Mouse (Mus musculus) adrenal gland, postnatal 25 days (tissue): ENCODE measurements around the gene Ccr1. TPM values are rescaled to one million over a fixed set of nuclear protein-coding genes. Genes with fewer than 3 reads are reported as not detected.

ENCODE experiments used
- DNase-seq: peaks from one replicate; pipeline ENCODE4 v3.0.0; 2021; ENCODE audit warnings: mixed read lengths
- total RNA-seq: library from RNA; stranded (reverse); gene quantifications from 2 replicates; pipeline ENCODE4 v1.2.3, GENCODE M21; 2021

Ccr1 gene
- total RNA-seq, 1 experiment from 2014 or later, result 1.1 TPM

DNA sequence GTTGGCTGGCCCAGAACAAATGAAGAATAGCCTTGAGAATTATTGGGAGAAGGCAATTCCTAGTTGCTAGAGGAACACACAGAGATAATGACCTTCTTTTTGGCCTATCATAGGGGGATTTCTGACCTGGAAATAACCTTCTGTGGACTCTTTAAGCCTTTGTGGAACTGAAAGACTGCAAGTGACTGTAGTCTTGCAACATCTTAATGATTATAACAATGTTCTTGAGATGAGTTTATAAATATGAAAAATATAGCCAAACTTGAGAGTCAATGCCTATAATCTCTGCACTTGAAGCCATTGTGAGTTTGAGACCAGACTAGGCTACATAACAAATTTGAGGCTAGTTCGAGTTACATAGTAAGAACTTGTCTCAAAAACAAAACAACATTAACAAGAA, 11.6 kb downstream of the Ccr1 start:
- DNase-seq, result no peak

- no peak for DNase-seq
Observed at GRCm38 (mm10) chr9:123953551-123953950, 14.9 kb downstream of the Ccr1 start.

DNA sequence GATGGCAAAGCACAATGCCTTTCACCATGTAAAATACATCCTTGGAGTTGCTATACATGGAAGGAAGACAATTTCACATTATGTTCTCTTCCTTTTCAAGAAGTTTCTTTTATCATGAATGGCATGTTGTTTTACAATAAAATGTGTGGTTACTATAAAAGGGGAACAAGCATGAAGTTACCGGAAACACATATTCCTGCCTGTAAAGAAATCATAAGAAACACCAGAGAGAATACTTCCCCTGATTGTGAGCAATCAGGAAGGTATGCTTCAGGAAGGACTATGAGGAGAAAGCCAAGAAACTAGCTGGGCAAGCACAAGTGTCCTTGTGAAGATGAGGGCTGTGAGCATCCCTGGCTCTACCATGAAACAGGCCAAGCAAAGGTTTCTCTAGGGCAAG, 17.3 kb downstream of the Ccr1 start:
- no peak for DNase-seq

DNA sequence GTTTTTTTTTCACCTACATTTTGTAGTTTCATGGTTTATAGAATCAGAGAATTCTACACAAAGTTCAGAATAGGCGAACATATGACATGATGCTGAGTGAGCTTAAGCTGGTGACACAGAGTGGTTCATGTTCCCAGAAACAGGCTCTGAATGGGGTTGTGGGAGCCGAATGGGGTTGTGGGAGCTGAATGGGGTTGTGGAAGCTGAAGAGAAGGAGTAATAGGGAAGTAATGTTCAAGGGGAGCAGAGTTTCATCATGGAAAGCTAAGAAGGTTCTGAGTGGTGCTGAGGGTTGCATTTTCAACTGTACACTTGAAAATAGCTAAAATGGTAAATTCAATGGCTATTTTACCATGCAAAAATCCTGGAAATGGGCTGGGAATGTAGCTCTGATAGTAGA, 19.1 kb downstream of the Ccr1 start:
- DNase-seq, result no peak

DNA sequence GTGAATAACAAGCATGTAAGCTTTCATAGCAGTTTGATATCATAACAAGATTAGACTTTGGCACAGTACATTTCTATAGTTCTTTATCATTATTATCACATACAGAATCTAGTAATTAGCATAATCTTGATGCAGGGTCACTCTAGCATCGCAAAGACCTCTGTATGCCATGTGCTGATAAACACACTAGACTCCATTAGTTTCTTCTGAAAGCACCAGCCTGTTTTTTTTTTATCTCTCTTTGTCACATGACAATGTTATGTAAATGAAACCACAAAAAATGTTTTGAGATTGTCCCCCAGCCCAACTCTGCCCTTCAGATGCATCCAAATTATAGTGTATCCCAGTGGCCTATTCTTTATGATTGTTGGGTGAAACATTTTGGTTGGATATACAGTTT, 20.7 kb downstream of the Ccr1 start:
- no peak for DNase-seq

DNA sequence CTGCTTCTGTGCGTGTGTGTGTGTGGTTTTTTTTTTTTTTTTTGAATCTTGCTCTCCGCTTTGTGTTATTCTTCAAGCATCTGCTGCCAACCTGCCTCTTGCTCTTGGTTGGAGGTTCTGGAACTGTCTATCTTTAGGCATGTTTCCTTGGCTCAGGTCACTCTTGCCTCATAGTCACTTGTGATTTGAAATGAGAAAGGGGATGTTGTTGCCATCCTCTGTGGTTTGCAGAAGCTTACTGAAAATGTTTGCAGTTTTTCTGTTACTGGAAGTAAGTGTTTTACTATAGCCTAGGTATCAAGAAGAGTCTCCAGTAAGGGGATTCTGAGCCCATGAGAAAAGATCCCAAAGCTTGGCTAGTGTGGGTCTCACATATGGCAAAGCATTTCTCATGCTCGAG, 26.5 kb downstream of the Ccr1 start:
- DNase-seq, result no peak

GRCm38 (mm10) chr9:123941316-123941715, 27.2 kb downstream of the Ccr1 start:
- DNase-seq, result no peak

- no peak for DNase-seq
Observed at GRCm38 (mm10) chr9:123940628-123941027, 27.9 kb downstream of the Ccr1 start.

DNA sequence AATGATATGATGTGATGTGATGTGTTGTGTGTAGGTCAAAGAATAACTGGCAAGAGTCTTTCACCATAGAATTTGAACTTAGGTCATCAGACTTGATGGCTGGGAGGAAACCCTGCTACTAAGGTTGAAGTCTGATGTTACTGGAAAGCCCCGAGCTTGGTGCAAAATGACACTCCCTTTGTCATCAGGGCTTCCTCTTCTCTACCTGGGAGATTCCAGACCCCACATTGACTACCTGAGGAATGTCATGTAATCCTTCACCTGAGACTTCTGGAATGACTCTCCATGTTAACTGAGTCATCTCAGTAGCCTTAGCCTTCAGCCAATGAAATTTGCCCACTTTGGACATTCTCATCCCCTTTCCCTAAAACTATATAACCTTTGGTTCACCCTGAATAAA, 28.3 kb downstream of the Ccr1 start:
- no peak for DNase-seq

GRCm38 (mm10) chr9:123937989-123938388, 30.5 kb downstream of the Ccr1 start:
- DNase-seq, result no peak

DNA sequence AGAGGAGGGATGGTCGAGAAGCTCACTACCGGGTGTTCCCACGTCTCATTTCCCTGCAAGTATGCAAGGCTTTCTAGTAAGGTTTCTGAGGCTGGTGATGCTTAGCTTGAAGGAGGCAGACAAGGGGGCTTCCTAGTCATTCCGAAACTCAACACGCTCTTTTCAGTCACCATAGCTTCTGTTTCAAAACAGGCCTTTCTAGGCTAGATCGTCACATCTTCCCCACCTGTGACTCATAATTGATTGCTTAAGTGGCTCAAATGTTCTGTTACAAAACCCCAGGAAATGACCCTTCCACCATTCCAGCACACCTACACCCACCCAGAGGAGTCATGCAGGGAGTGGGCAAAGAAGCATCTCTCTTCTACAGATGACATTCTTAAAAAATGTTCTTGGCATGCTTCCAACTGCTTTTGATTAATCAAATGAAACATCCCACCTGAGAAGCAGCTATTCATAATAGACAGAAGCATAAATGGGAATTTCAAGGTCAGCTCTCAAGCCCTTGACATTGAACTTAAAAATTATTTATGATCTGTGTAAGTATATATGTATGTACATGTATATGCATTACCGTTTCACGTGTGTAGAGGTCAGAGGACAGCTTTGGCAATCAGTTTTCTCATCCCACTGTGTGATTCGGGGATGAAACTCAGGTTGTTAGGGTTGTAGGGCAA, 31.8 kb downstream of the Ccr1 start:
- DNase-seq, result no peak

DNA sequence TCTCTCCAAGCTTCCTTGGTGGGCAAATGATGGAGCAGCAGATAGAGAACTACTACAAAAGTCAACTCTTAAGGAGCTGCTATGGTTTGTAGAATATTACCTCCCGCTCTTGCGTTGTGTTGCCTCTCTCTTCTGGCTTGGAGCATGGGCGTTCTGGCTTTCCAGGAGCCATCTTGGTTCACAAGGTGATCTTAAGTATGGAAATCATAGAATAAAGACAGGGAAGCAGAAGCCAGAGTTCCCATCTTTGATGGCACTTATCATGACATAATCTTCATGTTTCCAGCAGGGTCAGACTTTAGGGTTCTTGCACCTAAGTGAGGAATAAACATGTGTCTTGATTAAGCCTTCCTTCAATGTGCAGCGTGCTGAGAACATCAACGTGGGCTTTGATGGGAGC, 32.7 kb downstream of the Ccr1 start:
- no peak for DNase-seq

DNA sequence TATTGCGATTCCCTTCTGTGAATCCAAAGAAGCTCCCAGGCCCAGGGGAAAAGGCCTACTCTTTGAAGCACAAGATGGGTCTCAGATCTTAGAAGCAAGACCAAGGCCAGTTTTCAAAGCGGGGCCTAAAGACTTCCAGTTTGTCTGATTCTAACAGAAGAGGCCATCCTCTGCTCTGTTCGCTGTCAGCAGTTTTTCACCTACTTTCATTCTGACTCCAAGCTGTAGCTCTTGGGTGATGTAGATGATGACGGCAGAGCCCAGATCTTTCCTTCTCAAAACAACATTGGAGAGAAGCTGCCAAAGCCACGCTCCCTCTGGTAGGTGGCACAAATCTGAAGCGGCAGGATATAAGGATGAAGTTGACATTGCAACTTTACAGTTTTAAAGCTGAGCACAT, 33.1 kb downstream of the Ccr1 start:
- DNase-seq, result no peak

DNA sequence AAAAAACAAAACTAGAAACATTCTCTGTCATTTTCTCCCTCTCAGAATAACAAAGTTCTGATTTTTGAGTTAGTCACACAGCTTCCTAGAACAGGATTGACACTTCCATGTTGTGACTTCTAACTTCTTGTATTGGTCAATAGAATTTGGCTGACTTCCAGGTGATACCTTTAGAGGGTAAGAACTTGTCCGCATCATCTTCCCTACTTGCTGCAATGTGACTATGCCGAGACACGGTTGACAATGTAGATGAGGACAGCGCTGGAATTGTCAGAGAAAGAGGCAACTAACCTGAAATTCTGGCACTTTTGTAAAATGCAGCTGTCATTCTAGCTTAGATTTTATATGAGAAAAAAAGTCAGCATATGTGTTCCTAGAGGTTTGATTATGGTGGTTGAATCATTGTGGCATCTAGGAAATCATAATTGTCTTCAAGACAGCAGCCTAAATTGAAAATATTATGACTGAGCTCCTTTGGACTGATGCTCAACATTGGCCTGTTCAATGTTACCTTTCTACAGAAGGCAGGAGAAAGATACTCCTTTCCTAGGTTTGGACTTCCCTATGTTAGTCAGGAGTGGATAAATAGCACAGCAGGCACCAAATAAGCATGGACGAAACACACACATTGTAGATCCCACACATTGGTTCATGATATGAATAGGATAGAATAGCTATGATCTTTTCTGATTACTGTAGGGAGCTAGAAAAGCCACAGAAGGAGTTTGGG, 34.6 kb downstream of the Ccr1 start:
- no peak for DNase-seq

- no peak for DNase-seq
Observed at GRCm38 (mm10) chr9:123932911-123933675, 35.4 kb downstream of the Ccr1 start.

- DNase-seq, result no peak
Observed at GRCm38 (mm10) chr9:123931761-123932700, 36.5 kb downstream of the Ccr1 start.

DNA sequence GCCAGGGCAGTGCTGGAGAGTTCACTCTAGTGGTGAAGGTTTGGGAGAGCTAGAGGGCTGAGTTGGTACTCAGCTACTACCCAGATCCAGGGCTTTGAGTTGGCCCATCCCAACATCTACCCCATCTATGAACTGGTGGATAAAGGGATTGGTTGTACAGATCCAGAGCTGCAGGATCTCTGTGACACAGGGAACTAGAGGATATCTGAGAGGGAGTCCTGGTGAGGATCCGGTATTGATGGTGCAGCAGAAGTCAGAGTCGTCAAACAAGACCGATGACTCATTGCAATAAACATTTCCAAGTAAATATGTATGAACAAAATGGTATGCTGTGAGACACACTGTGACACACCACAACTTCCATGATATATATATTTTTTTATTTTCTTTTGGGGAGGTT, 37.6 kb downstream of the Ccr1 start:
- no peak for DNase-seq

GRCm38 (mm10) chr9:123930476-123930875, 38.0 kb downstream of the Ccr1 start:
- DNase-seq, result no peak

- no peak for DNase-seq
Observed at GRCm38 (mm10) chr9:123929936-123930335, 38.6 kb downstream of the Ccr1 start.

DNA sequence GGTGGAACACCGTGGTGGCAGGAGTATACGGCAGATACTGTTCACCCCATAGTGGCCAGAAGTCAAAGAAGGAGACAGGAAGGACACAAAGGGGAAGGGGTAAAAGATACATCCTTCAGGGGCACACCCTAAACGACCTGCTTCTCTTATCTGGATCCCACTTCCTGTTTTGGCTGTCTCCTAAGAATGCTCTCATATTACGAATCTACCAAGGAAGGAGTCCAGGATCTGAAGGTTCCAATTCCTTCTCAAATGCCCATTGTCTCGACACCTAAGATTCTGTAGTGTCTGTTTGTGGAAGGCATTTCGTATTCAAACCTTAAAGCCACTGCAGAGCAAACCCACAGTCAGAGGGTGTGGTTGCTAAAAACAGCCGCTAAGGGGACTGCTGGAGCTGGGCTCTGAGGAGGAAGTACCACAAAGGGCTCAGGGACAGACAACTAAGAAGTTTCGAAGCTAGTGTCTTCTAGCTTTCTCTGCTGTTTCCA, 39.7 kb downstream of the Ccr1 start:
- DNase-seq, result no peak

DNA sequence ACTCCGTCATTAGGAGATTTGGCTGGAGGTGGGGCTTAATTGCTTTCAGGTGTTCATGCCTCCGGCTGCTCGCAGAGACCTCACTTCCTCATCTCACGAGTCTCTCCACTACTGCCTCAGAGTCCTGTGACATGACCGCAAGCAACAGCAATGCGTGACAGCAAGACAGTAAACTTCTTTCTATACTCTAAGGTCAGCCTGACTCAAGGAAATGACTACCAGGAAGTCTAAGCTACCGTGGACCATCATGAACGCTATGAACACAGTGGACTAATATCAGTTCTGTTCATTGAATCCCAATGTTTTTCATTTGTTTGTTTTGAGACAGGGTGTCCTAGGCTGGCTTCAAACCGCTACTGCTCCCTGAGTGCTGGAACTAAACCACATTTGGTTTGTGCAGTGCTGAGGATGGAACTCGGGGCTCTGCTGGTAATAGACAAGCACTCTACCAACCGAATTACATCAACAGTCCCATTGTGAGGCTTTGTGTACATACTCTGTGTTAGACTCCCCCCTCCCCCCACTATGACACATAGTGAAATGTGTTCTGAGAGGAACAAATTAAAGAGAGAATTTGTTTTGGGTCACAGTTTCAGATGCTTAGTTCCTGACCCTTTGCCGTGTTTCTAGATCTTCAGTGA, 40.3 kb downstream of the Ccr1 start:
- DNase-seq, result no peak
